Mouse (Mus musculus): ENCODE data around the gene Msn.

Gene Msn

DNA sequence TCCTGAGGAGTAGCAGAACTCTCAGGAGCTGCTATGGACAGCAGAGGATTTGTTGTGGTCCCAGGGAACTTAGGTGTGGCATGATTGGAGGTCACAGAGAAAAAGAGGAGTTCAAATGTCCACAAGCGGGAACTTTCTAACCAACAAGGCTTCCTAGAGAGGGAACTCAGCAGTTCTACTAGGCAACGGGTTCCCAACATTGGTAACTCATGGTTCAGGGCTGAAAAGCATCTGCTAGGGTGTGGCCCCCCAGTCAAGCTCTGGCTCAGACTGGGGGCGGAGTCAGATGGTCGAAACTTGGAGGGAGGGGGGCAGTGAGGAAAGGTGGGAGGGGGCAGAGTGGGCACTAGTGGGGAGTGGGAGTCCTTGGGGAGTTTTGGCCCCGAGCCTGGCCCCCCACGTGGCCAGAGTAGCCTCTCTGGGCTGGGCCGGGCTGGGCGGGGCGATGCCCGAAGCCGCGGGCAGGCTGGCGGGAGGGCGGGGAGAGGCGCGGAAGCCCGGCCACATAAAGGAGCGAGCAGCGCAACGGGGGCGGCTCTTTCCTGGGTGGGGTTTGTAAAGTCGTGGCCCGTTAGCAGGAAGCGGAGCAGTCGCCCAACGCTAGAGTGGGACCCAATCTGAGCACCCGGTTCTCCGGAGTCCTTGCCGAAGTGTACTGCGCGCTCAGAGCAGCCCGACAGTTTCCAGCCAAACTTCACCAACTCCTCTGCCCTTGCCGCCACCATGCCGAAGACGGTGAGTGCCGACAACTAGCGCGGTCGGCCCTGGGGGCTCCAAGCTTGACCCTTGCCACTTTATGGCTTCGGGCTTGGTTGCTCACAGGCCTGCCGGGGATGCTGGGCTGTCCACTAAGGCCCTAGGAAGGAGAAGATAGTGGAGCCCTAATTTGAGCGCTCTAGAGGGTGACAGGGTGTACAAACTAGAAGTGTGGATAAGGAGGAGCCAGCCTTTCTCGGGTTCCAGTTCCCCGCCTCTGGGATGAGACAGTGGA is at the start of gene Msn:
Msn (plus strand) TSS at position 534 of the 991 bp plus-strand sequence.
- DNase-seq (ENCODE audit: low read depth): no peak

DNA sequence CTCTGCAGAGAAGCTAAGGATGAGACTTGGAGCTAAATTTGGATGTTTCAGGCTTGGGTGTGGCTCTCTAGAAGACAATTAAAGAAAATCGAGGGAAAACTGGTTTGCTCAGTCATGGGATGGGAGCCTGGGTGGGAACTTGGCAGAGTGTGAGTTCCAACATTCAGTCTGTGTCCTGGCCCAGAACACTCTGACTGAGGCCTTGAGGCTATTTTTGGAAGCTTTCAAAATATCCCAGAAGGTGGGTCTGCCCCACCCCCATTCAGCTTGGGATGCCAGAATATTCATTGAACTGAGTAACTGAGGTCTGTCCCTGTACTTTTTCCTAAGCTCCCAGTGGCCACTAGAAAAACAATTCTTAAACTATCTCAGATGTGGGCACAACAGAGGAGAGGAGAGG is 43.0 kb upstream of the Msn start:
- peak; percentile 53 for DNase-seq (ENCODE audit: low read depth)

- DNase-seq (ENCODE audit: low read depth): no peak
Measured at GRCm38 (mm10) chrX:96077747-96078146, 18.1 kb upstream of the Msn start.

- no peak for DNase-seq (ENCODE audit: low read depth)
Measured at GRCm38 (mm10) chrX:96086259-96086658, 9.6 kb upstream of the Msn start.

DNA sequence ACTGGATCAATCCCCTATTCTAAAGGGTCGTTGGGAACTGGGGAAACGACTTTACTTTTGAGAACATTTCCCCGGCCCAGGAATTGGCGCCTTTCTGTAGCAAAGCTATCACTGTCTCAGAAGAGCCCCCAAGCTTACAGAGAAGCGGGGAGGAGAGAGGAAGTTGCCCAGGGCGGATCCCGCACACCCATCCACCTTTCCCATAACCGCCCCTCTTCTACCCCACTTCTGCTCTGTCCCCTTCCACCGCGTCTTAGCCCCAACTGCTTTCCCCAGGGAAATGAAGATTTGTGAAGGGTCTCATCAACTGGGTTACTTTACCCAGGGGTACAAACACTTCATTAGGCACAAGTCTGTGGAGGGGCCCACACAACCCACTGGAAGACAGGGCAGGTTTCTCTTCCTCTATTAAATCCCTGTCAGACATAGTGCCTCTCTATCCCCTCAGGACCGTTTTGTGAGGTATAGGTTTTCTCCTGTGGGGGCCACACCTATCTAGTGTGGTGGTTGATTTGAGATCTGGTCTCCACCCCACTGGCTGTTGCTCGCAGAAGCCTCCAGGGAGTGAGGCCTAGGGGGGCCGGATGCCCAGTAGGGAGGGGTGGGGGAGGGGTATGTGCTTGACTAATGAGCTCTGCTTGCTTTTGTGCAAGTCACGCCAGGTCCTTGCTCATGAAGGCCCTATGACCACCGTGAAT is 820 bp downstream of the Msn start:
- no peak for DNase-seq (ENCODE audit: low read depth)

GRCm38 (mm10) chrX:96097491-96097970 is 1.7 kb downstream of the Msn start:
- DNase-seq (ENCODE audit: low read depth): no peak

DNA sequence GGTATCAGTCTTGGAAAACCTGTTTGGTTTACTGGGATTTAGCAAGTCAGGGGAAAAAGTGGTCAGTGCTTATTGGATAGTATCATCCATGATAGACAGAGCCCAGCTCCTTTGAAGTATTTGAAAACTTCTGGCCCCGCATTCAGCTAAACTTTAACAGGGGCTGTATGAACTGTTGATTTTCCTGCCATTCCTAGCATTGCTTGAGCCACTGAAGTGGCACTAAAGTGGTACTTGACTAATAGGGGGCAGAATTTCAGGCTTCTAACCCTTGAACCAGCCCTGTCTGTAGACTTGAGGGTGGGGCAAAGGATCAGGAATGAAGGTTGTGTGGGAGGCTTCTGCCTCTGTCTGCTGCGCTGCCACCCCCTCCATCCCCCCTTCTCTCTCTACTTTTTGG is 3.2 kb downstream of the Msn start:
- no peak for DNase-seq (ENCODE audit: low read depth)

DNA sequence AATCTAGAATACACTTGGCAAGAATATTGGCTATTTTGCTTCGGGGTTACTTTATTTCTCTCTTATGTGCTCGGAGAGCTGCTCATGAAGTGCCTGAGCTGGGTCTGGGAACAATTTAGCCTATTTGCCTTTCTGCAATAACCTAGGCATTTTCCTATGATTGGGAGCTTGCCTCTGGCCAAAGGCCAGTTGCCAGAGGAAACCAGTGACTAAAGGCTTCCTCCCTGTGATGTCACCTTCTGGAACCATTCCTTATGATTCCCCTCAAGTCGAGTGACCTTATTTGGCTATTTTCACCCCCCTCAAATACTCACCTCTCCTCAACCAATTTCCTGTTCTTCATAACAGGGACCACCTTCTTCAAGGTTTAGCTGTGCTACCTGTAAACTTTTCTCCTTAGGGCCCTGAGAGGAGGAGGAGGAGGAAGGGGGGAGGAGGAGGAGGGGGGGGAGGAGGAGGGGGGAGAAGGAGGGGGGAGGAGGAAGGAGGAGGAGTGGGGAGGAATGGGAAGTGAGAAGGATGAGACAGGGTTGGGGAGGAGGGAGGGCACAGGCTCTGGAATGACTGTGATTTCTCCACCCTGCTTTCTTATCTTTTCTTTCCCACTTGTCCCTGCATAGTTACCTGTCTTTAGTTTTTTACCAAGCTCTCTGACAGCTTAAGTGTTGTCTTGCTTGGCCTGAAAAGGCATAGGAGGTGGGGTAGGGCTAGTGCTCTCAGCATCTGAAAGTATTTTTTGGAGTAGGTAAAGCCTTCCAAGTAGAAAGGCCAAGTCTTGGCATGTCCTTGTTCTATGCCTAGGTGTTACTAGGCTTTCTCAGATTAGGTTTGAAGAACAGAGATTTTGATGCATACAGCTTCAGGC is 11.8 kb downstream of the Msn start:
- peak; percentile 43 for DNase-seq (ENCODE audit: low read depth)

DNA sequence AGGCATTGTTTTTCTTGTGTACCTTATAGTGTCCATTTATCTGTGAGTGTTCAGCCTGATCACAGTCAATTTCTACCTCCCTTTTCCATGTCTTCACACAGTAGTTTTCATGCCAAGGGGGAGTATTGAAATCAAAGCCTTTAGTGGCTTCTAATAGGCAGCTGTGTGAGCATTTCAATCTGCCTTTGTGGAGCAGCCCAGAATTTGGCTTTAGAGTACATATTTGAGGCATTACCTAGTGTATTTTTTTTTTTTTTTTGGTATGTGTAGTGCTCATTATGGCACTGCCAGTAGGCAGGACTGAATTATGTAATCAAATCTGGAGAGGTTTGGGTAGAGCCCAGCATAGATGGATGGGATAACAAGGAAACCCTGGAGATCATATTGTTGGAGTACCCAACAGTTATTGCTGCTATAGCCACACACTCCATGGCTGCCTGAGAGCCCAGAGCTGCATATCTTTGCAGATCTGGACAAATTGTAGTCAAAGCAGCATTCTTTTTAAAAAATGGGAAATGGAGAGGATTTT is 17.3 kb downstream of the Msn start:
- no peak for DNase-seq (ENCODE audit: low read depth)

DNA sequence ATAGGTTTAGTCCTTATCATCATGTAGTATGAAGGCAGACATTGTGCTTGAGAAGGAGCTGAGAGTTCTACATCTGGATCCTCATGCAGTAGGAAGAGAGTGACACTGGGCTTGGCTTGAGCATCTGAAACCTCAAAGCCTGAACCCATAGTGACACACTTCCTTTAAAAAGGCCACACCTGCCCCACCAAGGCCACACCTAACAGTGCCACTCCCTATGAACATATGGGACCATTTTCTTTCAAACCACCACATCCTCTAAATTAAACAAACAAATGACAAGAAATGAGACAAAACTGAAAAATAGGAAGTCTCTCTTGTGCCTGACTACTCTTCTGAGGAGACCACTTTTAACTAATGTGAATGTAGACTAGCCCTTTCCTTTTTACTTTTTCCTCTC is 19.7 kb downstream of the Msn start:
- DNase-seq (ENCODE audit: low read depth): no peak

DNA sequence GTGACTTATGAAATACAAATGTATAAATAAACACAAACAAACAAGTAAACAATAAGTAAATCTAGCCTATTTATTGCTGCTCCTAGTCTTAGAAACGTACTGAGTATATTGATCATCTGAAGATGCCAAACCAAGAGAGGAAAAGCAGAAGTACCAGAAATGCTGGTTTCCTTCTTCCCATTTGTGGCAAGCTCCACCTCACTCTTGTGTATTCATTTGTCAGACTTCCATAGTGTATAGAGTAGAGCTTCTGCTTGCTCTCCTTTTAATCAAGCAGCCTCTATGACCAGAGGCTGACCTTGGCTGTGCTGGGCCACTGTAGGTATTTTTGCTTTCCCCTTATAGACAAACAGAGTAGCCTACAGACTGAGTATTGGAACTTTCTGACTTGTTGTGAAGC is 21.5 kb downstream of the Msn start:
- DNase-seq (ENCODE audit: low read depth): no peak

DNA sequence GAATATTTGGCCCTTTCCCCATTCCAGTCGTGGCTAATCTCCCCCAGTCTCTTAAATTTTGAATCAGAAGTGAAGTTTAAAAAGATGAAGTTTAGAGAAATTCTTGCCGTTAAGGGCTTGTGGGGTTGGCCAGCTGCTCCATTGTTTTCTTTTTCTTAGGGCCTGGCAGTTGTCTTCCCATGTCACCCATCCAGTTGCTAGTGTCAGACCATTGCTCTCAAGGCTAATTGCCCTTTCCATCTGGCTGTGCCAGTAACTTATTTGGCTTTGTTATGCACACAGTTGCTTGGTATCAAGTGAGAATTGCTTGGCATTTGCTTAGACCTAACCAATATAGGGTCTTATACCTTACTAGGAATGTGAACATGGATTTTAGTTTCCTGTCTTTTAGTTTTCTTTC is 24.2 kb downstream of the Msn start:
- no peak for DNase-seq (ENCODE audit: low read depth)

GRCm38 (mm10) chrX:96121912-96122311 is 26.1 kb downstream of the Msn start:
- peak; percentile 72 for DNase-seq (ENCODE audit: low read depth)

GRCm38 (mm10) chrX:96126803-96127202 is 31.0 kb downstream of the Msn start:
- DNase-seq (ENCODE audit: low read depth): no peak

- no peak for DNase-seq (ENCODE audit: low read depth)
Measured at GRCm38 (mm10) chrX:96130139-96130538, 34.3 kb downstream of the Msn start.

DNA sequence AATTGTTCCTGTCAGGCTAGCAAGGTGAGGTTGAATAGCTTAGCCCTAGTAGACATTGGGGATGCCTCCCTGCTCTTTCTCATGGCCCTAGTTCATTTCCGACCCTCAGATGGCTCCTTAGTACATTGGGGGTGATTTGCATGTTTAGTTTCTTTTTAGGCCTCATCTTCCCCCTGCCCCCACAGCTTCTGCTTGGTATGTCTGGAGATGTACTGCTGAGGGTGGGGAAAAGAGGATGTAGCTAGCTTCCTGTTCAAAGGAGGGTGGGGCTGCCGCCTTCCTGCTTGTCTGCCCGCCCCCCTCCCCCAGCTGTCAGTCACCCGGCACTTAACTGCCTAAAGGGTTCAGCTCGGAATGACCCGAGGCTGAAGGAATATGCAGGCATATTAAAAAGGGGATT is 34.8 kb downstream of the Msn start:
- no peak for DNase-seq (ENCODE audit: low read depth)

- peak; percentile 44 for DNase-seq (ENCODE audit: low read depth)
Measured at GRCm38 (mm10) chrX:96133260-96133659, 37.4 kb downstream of the Msn start.

- peak; percentile 50 for DNase-seq (ENCODE audit: low read depth)
Measured at GRCm38 (mm10) chrX:96134243-96134661, 38.4 kb downstream of the Msn start.

DNA sequence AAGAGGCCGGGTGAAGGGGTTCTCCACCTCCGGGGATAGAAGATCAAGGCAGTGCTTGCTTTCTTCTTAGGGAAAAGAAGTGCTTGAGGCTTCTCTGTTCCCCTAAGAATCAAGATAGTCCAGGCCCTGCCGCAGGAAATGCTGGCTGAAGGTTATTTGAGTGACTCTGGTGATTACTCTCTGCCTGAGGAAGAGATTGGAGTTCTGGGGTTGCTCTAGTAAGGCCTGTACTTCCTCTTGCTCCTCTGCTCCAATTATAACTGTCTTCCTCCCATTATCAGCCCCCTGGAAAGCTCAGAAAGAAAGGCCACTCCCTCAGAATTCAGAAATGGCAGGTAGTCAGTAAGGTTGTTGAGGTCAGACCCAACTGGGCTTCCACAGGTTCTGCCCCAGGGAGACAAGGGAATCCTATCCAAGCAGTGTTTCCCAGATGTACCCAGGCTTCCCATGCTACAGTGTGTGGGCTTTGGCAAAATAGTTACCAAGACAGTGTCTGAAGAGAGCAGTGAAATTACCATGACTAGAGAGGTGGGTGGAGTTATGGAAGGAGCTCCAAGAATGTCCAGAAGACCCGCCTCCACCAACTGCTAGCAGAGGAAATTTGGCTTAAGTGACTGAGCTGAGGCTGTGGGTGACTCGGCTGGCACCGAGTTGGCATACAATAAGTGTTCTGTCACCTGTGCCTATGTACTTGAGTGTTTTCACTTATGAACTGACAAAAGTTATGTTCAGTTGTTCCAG is 39.2 kb downstream of the Msn start:
- peak; percentile 25 for DNase-seq (ENCODE audit: low read depth)

DNA sequence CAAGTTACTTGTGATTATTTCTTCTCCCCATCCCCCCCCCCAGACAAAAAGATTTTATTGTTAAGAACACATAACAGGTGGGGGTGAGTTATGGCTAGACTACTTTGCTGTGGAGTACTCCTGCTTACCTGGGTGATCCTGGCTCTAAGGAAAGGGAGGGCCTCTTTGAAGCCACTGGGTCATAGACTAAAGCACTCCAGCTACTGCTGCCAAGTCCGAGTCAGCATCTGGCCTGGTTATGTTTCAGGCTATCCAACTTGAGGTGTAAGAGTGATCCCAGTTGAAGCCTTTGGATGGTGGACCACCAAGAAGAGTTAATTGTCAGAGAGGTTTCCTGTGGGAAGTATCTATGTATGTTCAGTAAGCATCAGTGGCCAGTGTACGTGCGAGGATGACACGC is 39.7 kb downstream of the Msn start:
- no peak for DNase-seq (ENCODE audit: low read depth)

GRCm38 (mm10) chrX:96139262-96139661 is 43.4 kb downstream of the Msn start:
- no peak for DNase-seq (ENCODE audit: low read depth)
